Mouse (Mus musculus): ENCODE results near the gene Fam213a.

Fam213a gene

DNA sequence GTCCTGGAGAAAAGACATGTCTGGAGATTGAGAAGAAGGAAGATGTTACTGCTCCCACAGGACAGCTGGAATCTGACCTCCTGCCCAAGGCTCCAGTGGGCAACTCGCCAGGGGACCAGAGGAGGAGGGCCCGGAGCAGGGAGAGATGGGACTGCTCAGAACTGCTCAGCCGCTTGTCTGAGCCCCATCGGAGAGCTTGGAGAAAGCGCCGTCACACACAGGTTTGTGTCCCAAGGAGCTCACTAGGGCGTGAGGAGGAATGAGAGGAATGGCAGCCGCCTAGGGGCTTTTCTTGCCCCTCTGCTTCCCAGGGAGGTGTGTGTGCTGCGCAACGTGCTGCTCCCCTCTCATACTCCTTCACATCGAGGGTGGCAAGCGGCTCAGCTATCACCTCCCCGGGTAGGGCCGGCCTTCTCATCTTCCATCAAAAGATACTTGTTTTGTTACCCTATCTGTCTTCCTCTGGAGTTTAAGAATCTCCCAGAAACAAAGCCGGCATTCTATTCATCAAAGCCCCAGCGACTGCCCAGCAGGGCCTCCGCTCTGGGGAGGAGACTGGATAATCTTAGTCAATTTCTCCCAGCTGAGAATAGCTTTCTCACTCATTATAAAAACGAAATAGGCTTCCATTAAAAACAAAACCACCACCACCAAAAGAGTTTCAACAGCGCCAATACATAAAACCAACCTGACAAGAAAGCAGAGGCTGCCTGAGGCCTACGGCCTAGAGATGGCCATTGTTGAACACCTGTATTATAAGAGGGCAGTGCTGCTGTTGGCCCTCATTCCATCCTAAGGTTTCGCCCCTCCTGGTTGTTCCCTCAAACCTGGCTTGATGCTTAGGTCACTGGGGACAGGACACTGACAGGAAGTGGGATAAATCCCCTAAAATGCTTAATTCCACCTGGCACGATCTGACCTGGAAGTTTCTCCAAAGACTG is 9.1 kb downstream of the Fam213a start:
- peak; percentile 56 for DNase-seq (ENCODE audit: low spot score)

DNA sequence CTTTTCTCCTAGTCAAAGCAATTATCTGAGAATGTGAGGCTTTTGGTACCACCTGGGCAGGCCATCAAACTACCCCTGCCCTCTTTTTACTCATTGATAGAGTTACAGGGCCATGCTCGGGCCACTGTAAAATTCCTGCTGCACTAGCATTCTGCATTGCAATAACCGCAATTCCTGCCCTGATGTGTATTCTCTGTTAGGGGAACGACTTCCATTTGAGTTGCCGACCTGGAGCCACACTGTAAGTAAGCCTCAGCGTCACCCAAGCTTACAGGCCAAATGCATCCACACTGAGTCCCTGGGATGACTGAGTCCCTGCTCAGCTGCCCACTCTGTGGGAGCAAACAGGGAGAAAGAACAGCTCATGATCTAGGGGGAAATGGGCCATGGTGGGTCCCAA is 12.0 kb downstream of the Fam213a start:
- DNase-seq (ENCODE audit: low spot score), result no peak

DNA sequence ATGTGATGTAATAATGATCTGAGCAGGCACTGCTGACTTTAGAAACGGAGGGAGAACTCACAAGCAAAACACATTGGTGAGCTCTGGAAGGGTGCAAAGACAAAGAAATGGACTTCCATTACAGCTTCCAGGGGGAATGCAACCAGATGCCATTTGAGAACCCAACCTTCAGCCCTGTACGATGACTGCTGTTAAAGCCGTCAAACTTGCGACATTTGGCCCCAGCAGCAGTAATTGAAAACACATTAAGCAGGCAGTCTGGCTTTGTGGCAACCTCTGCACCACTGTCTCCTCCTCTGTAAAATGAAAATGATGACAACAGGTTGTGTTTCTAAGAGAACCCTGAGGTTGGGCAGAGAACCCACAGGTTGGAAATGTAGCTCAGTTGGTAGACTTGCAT is 12.8 kb downstream of the Fam213a start:
- no peak for DNase-seq (ENCODE audit: low spot score)

DNA sequence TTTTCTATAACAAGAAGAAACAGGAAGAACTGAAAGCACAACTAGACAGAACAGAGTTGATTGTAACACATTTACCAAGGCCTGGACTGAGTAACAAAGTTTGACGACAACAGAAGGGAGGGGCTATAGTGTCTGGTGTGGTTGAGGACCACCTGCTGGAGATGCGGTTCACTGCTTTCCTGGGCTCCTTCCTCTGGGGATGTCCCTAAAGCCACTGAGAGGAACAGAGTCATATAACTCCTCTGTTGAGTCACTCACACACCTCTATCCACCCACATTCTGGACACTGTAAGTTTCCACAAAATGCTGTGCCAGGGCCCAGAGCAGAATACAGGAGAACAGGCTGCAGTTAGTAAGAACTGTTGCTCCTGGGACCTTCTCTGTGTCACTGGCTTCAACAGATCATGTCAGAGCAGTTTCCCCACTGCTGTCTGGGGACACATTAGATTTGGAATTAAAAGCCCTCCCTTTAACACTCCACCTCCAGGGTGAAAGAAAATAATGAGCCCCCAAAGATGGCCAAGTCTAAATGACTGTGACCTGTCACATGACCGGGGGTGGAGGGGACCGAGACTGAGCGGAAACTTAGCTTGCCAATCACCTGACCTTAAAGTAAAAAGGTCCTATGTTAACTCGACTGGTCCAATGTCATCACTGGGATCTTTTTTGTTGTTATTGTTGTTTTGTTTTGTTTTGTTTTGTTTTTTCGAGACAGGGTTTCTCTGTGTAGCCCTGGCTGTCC is 13.5 kb downstream of the Fam213a start:
- no peak for DNase-seq (ENCODE audit: low spot score)

DNA sequence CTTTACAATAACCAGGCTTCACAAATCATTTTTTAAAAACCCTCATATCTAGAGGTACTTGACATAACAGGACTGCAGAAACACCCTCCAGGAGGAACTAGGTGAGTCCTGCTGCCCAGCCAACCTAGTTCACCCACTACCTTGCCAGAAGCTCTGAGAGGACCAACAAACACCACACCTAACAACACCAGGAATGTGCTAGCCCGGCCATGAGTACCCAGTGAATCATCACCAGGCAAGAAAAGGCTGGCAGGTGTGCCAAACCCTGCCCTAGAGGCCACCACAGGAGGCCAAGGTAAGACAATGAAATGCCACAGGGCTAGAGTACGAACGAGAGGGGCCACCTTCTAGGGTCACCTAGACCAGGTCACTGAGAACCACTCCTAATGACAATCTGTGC is 17.4 kb downstream of the Fam213a start:
- no peak for DNase-seq (ENCODE audit: low spot score)

DNA sequence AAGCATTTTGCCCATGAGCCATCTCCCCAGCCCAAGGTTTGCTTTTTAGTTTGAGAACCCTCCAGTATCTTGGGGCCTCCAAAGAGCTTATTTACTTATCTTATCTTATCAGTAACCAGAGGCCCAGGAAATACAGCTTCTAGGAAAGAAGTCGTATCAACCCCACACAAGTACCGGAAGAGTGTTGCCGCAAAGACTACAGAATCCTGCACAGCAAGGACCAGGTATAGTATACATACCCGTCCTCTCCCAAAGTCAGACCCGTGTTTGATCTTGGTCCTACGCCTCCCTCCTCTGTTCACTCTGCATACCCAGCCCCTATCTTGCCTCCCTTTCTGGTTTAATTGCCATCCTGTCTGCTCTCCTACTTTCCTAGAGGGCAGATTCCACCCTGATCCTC is 21.1 kb downstream of the Fam213a start:
- no peak for DNase-seq (ENCODE audit: low spot score)

DNA sequence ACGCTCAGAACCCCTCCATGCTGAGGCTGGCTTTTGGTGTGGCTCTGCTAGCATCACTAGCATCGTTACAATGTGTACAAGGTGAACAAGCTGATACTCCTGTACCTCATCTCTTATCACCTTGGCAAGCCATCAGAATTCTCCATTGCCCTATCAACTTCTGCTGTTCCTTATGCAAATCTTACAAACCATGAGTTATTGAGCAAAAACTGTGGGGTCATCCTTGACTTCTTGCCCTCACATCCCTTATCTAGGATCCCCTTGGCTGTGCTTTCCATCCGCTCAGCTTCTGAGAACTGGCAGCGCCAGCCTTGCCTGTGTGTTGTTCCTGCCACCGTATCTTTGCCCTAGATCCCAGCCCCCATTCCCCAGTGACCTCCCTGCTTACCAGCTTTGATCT is 24.8 kb downstream of the Fam213a start:
- no peak for DNase-seq (ENCODE audit: low spot score)

DNA sequence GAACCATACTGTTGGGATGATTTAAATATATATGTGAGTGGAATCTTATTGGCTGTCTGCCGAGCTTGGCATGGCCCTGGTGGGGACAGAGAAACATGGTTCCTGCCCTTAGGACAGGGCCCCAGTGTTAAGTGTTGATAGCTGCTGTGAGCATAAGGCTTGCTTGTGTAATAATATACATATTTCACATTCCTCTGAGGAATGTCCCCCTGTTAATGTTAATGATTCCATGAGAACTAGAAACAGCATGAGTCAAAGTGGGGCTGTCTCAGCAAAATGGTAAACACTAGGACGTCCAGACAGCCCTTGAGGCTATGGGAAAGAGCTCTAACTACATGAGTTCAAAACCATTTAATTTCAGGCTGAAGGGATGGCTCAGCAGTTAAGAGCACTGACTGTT is 26.4 kb downstream of the Fam213a start:
- DNase-seq (ENCODE audit: low spot score), result no peak

DNA sequence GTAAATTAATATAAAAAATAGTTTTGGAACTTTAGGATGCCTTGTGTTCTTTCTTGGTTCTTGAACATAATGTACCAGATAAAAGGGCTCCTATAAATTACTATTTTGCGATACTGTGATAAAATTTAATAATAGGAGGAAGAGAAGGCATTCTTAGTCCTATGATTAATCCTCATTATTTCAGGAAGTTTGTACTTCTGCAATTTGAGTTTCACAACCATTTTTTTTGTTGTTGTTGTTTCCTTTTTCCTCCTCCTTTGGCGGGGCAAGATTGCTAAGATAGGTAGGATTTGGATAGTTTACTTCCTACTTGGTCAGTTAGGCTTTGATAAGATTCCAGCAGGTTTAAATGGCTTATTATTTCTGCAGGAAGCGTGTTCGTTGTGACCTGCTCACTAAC is 28.0 kb downstream of the Fam213a start:
- no peak for DNase-seq (ENCODE audit: low spot score)

DNA sequence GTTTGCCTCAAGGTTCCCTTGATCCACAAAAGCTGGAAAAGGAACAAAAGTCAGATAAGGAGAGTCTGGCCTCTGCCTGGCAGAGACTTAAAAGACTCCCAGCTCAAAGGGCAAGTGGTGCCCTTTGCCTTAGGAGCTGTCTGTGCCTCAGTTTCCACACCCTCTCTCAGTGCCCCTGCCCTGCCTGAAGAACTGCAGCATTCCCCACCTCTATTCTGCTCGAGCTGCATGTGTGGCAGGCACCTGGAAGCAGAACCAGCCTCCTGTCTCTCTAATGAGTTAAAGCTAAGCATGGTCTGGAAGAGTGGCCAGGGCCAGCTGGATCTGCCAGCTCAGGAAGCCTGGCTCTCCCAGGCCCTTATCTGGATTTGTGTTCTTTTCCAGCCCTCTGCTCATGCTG is 33.9 kb downstream of the Fam213a start:
- DNase-seq (ENCODE audit: low spot score), result no peak

DNA sequence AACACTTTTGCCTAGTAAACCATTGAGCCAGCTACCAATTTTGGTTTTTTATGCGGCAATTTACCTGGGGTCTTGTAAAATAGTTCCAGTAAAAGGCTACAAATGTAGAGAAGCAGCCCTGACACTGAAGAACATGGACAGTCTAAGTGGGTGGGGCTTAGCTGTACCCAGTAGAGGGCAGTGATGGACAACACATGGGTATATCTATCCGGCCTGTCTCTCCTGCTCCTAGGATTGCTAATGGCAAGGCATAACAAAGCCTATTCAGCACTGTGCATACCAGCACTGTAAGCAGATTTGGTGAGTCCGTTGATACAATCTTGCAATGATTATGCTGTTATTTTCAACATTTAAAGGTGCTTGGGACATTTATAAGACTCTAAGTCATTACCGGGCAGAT is 34.6 kb downstream of the Fam213a start:
- DNase-seq (ENCODE audit: low spot score), result no peak

DNA sequence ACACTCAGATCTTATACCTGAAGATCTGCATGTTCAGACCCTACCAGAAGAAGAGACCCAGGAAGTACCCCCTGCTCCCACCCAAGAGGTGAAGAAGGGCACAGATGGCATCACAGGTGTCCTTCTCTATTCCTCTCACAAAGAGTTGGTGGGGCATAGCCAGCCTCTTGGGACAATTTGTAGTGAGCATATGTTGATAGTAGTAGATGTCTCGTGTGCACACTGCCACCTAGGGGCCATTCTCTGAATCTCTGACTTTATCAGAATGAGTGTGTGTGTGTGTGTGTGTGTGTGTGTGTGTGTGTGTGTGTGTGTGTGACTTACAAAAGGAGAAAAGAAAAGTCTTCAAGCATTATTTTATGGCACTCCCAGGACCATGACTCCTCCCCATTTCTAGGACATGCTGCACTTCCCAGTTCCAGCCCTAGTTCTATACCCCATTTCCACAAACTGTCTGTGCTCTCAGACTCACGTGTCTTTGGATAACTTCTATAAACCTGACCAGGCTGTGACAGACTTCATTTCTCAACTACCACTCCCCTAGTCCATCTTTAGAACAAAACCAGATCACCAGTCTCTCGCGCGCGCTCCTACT is 38.4 kb downstream of the Fam213a start:
- DNase-seq (ENCODE audit: low spot score), result no peak

DNA sequence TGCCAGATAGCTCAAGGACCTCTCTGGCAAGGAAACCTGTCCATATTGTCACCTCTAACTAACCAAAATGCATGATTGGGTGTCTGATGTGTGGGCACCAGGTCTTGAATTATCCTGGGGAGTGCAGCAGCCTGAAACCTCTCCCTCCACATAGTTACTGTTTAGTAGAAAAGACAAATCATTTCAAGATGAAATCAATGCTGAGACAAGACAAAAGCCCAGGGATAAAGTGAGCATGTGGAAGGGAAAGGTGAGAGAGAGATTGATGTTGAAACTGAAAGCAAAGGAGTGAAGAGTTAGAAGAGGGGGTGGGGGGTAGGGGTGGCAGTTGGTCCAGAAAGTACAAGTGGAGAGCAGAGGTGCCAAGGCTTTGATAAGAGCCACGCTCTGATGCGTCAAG is 45.5 kb downstream of the Fam213a start:
- no peak for DNase-seq (ENCODE audit: low spot score)

DNA sequence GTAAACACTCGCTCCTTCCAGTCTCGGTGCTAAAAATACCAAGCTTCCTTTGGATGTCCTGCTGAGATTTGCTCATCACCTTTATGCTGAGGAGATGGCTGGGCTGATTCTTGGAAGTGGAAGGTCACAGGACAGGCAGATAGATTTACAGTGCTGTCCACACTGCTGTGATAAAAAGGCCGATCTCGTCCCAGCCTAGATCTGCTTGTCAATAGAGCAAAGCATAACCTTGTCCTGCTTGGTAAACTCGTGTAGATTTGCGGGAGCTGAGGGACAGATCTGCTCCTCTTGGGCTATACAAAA is 46.0 kb downstream of the Fam213a start:
- no peak for DNase-seq (ENCODE audit: low spot score)

DNA sequence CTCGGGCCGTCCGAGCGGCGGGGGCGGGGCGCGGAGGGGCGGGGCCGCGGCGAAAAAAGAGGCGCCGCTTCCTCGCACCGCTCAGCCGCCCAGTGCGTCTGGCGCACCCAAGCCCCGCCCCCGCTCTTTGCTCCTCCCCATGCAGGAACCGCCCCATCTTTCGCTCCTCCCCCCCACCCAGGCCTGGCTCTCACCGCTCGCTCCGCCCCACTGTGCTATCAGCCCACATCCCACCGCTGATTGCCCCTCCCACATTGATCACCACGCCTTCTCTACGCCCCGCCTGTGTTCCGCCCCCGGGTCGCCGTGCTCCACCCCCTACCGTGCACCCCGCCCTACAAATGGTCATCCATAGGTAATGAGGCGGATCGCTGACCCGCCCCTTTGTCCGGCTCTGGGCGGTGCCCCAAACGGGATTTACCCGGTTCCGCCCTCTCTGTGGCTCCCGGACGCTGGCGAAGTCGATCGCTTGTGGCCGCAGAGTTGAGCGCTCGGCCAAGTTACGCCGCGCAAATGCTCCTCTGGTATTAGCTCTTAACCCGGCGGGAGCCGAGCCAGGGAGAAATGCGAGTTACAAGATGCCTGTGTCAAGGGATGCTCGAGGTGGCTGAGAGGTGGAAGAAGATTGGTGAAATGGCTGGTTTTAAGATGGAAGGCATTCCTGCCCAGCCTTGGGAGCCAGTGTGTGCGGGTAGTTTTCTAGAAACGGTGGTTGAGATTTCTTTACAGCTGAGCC is 46.6 kb downstream of the Fam213a start:
- DNase-seq (ENCODE audit: low spot score), result peak; percentile 89

DNA sequence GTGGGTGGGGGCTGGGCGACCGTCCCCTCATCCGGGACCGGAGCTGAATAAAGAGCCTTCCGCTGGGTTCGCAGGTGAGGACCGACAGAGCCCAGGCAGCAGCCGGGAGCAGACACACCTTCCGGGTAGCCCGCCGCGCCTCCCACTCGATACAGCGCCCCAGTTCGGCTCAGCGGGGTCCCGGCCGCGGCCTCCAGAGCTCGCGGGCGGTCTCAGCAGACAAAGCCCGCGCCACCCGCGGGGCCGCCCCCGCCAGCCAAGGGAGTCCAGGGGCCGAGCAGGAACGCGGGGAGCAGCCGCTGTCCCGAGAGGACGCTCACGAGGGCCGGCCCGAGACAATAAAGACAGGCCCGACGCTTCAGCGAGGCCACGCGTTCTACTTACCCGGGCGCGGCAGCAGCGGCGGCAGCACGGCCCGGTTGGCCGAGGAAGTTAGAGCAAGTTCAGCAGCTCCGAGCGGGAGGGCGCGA is 47.2 kb downstream of the Fam213a start, which contains the start of gene Tspan14:
Gene Tspan14, minus strand, starts transcription at position 416 of the 470 bp plus-strand sequence.
- no peak for DNase-seq (ENCODE audit: low spot score)

DNA sequence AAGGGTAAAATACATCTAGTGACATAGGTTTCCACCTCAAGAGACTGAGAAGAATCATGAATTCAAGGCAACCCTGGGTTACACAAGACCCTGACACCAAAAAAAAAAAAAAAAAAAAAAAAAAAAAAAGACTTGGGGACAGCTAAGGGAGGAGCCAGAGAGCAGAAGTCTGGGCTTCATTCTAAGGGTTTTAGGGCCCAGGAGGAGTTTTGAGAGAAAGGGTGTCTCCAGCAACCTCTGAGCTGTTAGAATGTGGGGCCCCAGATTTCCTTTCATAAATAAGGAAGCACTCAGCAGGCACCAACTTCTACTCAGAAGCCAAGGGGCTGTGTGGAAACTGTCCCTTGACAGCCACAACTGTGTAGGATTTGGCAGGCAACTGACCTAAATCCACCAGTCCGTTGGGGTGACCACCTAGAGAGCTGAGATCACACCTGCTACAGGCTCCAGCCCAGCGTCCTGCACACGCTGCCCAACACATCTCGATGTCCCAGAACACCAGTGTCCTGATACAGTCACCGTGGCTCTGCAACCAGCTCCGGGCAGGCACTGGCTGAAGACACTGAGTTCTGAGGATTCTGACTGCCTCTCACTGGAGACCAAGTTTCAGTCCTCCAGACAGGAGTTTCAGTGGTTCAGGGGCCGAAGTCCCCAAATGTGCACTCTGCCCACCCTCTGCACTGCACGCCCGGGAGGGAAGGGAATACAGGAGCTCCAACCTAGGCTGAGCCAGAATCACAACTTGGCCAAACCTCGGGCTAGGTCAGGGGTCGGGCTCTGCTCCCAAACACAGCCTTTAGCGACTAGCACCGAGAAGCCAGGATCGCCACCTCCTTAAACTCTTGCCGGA is 47.9 kb downstream of the Fam213a start:
- peak; percentile 38 for DNase-seq (ENCODE audit: low spot score)

DNA sequence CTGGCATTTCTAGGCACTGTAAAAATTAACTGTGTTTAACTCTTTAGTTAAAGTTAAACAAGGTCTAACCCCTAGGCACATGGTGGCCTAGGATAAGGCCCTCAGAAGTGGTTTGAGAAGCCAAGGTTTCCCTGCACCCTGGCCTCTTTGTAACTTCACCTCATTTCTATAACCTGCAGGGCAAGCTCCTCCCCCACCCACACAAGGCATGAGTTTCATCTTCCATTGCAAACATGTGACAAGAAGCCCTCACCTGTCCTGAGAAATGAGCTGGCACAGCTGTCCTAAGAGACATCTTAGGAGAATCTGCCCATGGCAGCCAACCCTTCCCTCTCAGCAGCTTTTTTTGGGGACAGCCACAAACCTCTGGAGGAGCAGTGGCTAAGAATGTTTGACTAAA is 48.7 kb downstream of the Fam213a start:
- no peak for DNase-seq (ENCODE audit: low spot score)

DNA sequence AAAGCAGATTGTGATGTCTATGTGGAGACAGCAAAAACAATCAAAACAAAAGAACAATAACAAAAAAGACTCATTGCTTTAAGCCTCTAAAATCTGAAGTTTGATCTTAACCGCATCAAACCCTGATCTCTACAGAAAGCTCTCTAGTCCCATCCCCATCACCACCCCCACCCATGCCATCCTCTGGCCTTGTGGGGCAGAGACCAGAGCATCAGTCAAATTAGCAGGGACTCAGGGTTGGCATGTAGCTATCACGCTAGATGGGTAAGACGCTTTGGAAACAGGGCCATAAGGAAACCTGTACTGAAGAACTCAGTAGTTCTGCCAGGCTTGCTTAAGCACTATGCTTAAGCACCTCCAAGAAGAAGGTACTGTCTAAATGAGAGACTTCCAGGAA is 49.4 kb downstream of the Fam213a start:
- no peak for DNase-seq (ENCODE audit: low spot score)

DNA sequence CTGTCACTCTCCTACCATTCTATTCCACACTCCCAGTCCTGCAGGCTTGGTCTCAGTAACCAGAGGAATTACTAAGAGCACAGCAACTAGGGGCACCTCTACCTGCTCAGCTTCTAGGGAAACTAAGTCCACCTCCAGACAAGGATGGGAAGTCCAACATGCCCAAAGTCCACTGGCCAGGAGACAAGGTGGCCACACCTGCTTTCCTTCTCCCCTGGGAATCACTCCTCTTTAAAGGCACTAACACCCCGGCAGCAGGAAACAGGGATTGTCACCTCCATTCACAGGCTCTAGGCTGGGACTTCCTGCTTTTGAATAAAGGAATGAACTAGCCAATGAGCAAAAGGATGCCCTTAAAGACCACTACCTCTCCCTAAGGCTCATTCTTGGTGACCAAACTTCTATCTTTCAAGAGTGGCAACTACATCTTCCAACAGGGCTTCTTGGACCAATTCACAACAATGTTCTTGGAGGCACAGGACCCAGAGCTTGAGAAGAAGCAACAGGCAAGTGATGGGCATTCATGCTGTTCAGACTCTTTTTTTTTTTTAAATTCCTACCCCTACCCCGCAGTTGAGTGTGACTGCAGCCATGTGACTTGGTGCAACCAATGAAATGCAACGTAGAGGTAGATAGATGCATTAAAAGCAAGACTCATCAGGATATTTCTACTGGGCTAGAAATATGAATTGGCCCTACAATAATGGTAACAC is 49.9 kb downstream of the Fam213a start:
- DNase-seq (ENCODE audit: low spot score), result no peak

Measured in ovary, postnatal 10 days (tissue).